Mouse (Mus musculus): ENCODE measurements around the gene Smpd1. TPM values are rescaled to one million over a fixed set of nuclear protein-coding genes. Genes with fewer than 3 reads are reported as not detected.

Smpd1 gene
- polyA plus RNA-seq, 1 experiment from 2014 or later = 104 TPM

- Histone ChIP-seq H3K36me3 (ENCODE audit: control insufficient read depth, insufficient read depth, low read length) (peaks cover 40% of the 10 kb centered on the region), H3K4me1 (ENCODE audit: control insufficient read depth, insufficient read depth, low read length) (peaks cover 46% of the 10 kb centered on the region), H3K9me3 (replicated peaks; ENCODE audit: control insufficient read depth, low read length, poor library complexity, severe bottlenecking) (no peaks in the 10 kb centered on the region), H3K4me3 (ENCODE audit: low read depth, low read length) (peak overlapping the region; percentile 38), H3K27me3 (ENCODE audit: control insufficient read depth, insufficient read depth, low read depth, low read length) (no peaks in the 10 kb centered on the region), H3K27ac (ENCODE audit: low read length) (peak overlapping the region; percentile 93), H3K4me2 (ENCODE audit: low read length) (peak overlapping the region; percentile 78), H3K9ac (ENCODE audit: low read depth, low read length) (peak overlapping the region; percentile 66)
- ATAC-seq = peak; percentile 63
- 4% methylated on average over 12 of the region's 12 CpGs for WGBS
These were observed 15.6 kb downstream of the Smpd1 start for GRCm38 (mm10) chr7:105569512-105570496.

GRCm38 (mm10) chr7:105570756-105571155 lies 16.6 kb downstream of the Smpd1 start:
- Histone ChIP-seq H3K4me1 (ENCODE audit: control insufficient read depth, insufficient read depth, low read length) (peaks cover 52% of the 10 kb centered on the region), H3K27me3 (ENCODE audit: control insufficient read depth, insufficient read depth, low read depth, low read length) (no peaks in the 10 kb centered on the region), H3K36me3 (ENCODE audit: control insufficient read depth, insufficient read depth, low read length) (peaks cover 32% of the 10 kb centered on the region), H3K4me2 (ENCODE audit: low read length) (peak overlapping the region; percentile 35), H3K4me3 (ENCODE audit: low read depth, low read length) (no peak overlapping the region), H3K27ac (ENCODE audit: low read length) (peak overlapping the region; percentile 93; the same call in 1 of the 2 replicates), H3K9me3 (replicated peaks; ENCODE audit: control insufficient read depth, low read length, poor library complexity, severe bottlenecking) (no peaks in the 10 kb centered on the region), H3K9ac (ENCODE audit: low read depth, low read length) (no peak overlapping the region)
- WGBS = 78% methylated on average over 4 of the region's 4 CpGs
- no peak for ATAC-seq

- no peak overlapping the region for H3K9ac ChIP-seq (ENCODE audit: low read depth, low read length)
- no peaks in the 10 kb centered on the region for H3K27me3 ChIP-seq (ENCODE audit: control insufficient read depth, insufficient read depth, low read depth, low read length)
- peaks cover 57% of the 10 kb centered on the region for H3K4me1 ChIP-seq (ENCODE audit: control insufficient read depth, insufficient read depth, low read length)
- WGBS = 93% methylated on average over 8 of the region's 8 CpGs
- peaks cover 15% of the 10 kb centered on the region; the same call in 1 of the 2 replicates for H3K36me3 ChIP-seq (ENCODE audit: control insufficient read depth, insufficient read depth, low read length)
- H3K9me3 ChIP-seq (replicated peaks; ENCODE audit: control insufficient read depth, low read length, poor library complexity, severe bottlenecking) = no peaks in the 10 kb centered on the region
- no peak for ATAC-seq
- H3K4me3 ChIP-seq (ENCODE audit: low read depth, low read length) = no peak overlapping the region
- H3K4me2 ChIP-seq (ENCODE audit: low read length) = no peak overlapping the region
- H3K27ac ChIP-seq (ENCODE audit: low read length) = no peak overlapping the region
These were observed 18.8 kb downstream of the Smpd1 start for GRCm38 (mm10) chr7:105572949-105573348.

- 88% methylated on average over 4 of the region's 4 CpGs for WGBS
These were observed 20.4 kb downstream of the Smpd1 start for GRCm38 (mm10) chr7:105574537-105574936.

GRCm38 (mm10) chr7:105576166-105576748 lies 22.1 kb downstream of the Smpd1 start:
- WGBS = 77% methylated on average over 3 of the region's 3 CpGs
- no peak for ATAC-seq
- H3K4me2 ChIP-seq (ENCODE audit: low read length) = no peak overlapping the region
- no peak overlapping the region for H3K9ac ChIP-seq (ENCODE audit: low read depth, low read length)
- no peaks in the 10 kb centered on the region for H3K27me3 ChIP-seq (ENCODE audit: control insufficient read depth, insufficient read depth, low read depth, low read length)
- no peaks in the 10 kb centered on the region for H3K9me3 ChIP-seq (replicated peaks; ENCODE audit: control insufficient read depth, low read length, poor library complexity, severe bottlenecking)
- peaks cover 47% of the 10 kb centered on the region for H3K4me1 ChIP-seq (ENCODE audit: control insufficient read depth, insufficient read depth, low read length)
- H3K27ac ChIP-seq (ENCODE audit: low read length) = no peak overlapping the region
- peaks cover 15% of the 10 kb centered on the region; the same call in 1 of the 2 replicates for H3K36me3 ChIP-seq (ENCODE audit: control insufficient read depth, insufficient read depth, low read length)
- H3K4me3 ChIP-seq (ENCODE audit: low read depth, low read length) = no peak overlapping the region

More at GRCm38 (mm10) chr7:105574537-105574936, 20.4 kb downstream of the Smpd1 start:
- no peaks in the 10 kb centered on the region for H3K27me3 ChIP-seq (ENCODE audit: control insufficient read depth, insufficient read depth, low read depth, low read length)
- H3K9me3 ChIP-seq (replicated peaks; ENCODE audit: control insufficient read depth, low read length, poor library complexity, severe bottlenecking) = no peaks in the 10 kb centered on the region
- H3K9ac ChIP-seq (ENCODE audit: low read depth, low read length) = no peak overlapping the region
- H3K4me3 ChIP-seq (ENCODE audit: low read depth, low read length) = no peak overlapping the region
- peaks cover 57% of the 10 kb centered on the region for H3K4me1 ChIP-seq (ENCODE audit: control insufficient read depth, insufficient read depth, low read length)
- no peak for ATAC-seq
- no peak overlapping the region for H3K4me2 ChIP-seq (ENCODE audit: low read length)
- H3K27ac ChIP-seq (ENCODE audit: low read length) = no peak overlapping the region
- peaks cover 15% of the 10 kb centered on the region; the same call in 1 of the 2 replicates for H3K36me3 ChIP-seq (ENCODE audit: control insufficient read depth, insufficient read depth, low read length)

- WGBS = 100% methylated on average over 6 of the region's 6 CpGs
- Histone ChIP-seq H3K9me3 (replicated peaks; ENCODE audit: control insufficient read depth, low read length, poor library complexity, severe bottlenecking) (no peaks in the 10 kb centered on the region), H3K36me3 (ENCODE audit: control insufficient read depth, insufficient read depth, low read length) (peaks cover 15% of the 10 kb centered on the region; the same call in 1 of the 2 replicates), H3K4me2 (ENCODE audit: low read length) (no peak overlapping the region), H3K27ac (ENCODE audit: low read length) (no peak overlapping the region), H3K4me3 (ENCODE audit: low read depth, low read length) (no peak overlapping the region), H3K4me1 (ENCODE audit: control insufficient read depth, insufficient read depth, low read length) (peaks cover 45% of the 10 kb centered on the region), H3K9ac (ENCODE audit: low read depth, low read length) (no peak overlapping the region), H3K27me3 (ENCODE audit: control insufficient read depth, insufficient read depth, low read depth, low read length) (no peaks in the 10 kb centered on the region)
- ATAC-seq = no peak
These were observed 23.3 kb downstream of the Smpd1 start for GRCm38 (mm10) chr7:105577377-105577871.

- Histone ChIP-seq H3K9ac (ENCODE audit: low read depth, low read length) (no peak overlapping the region), H3K4me2 (ENCODE audit: low read length) (no peak overlapping the region), H3K27ac (ENCODE audit: low read length) (no peak overlapping the region), H3K9me3 (replicated peaks; ENCODE audit: control insufficient read depth, low read length, poor library complexity, severe bottlenecking) (no peaks in the 10 kb centered on the region), H3K4me1 (ENCODE audit: control insufficient read depth, insufficient read depth, low read length) (peaks cover 42% of the 10 kb centered on the region), H3K4me3 (ENCODE audit: low read depth, low read length) (no peak overlapping the region), H3K36me3 (ENCODE audit: control insufficient read depth, insufficient read depth, low read length) (peaks cover 10% of the 10 kb centered on the region; the same call in 1 of the 2 replicates), H3K27me3 (ENCODE audit: control insufficient read depth, insufficient read depth, low read depth, low read length) (no peaks in the 10 kb centered on the region)
- ATAC-seq = no peak
- 79% methylated on average over 2 of the region's 2 CpGs for WGBS
These were observed 24.3 kb downstream of the Smpd1 start for GRCm38 (mm10) chr7:105578481-105578880.

- H3K9me3 ChIP-seq (replicated peaks; ENCODE audit: control insufficient read depth, low read length, poor library complexity, severe bottlenecking) = no peaks in the 10 kb centered on the region
- H3K36me3 ChIP-seq (ENCODE audit: control insufficient read depth, insufficient read depth, low read length) = no peaks in the 10 kb centered on the region
- H3K4me1 ChIP-seq (ENCODE audit: control insufficient read depth, insufficient read depth, low read length) = peaks cover 35% of the 10 kb centered on the region
- peak; percentile 72 for ATAC-seq
- peak overlapping the region; percentile 88 for H3K4me3 ChIP-seq (ENCODE audit: low read depth, low read length)
- peak overlapping the region; percentile 93 for H3K9ac ChIP-seq (ENCODE audit: low read depth, low read length)
- 0% methylated on average over 18 of the region's 22 CpGs for WGBS
- H3K27me3 ChIP-seq (ENCODE audit: control insufficient read depth, insufficient read depth, low read depth, low read length) = no peaks in the 10 kb centered on the region
- H3K4me2 ChIP-seq (ENCODE audit: low read length) = peak overlapping the region; percentile 82
- peak overlapping the region; percentile 98 for H3K27ac ChIP-seq (ENCODE audit: low read length)
These were observed 26.5 kb downstream of the Smpd1 start for GRCm38 (mm10) chr7:105580627-105581089.
